In genomic region chr17:24528560-24528918, GRCm38 (mm10) we compare ENCODE assay signal across 9 mouse cellular contexts. TPM values are rescaled to one million over a fixed set of nuclear protein-coding genes. Genes with fewer than 3 reads are reported as not detected.
DNase-seq lines count a peak whose midpoint lies in the region; ATAC-seq and TF ChIP-seq lines count a peak whose summit lies in the region.
"Had no signal": no experiment of that assay in that cellular context is flagged by ENCODE, and none has a peak within 500 bp of the region (broad histone marks: within the 10 kb centered on the region; RNA-seq: fewer than 3 reads in every experiment).

No protein-coding gene starts in this region.

- H3K4me3 ChIP-seq in thymus, adult 2 months (ENCODE audit: control insufficient read depth, insufficient read depth, low read length): peak overlapping the region; percentile 54
- peak overlapping the region; percentile 94 for H3K4me3 ChIP-seq in limb, embryonic 15.5 days

- ATAC-seq in limb, embryonic 15.5 days (ENCODE audit: insufficient number of reproducible peaks, low FRiP score, low TSS enrichment, low read depth): no peak

- no peak overlapping the region; the same call in 1 of the 2 replicates for H3K27ac ChIP-seq in thymus, adult 2 months (ENCODE audit: control insufficient read depth, insufficient read depth, low read length)
- H3K27ac ChIP-seq in limb, embryonic 15.5 days: peak overlapping the region; percentile 81

- no peaks in the 10 kb centered on the region for H3K27me3 ChIP-seq in thymus, adult 2 months (ENCODE audit: control insufficient read depth, insufficient read depth, low read length)
- H3K27me3 ChIP-seq in limb, embryonic 15.5 days: no peaks in the 10 kb centered on the region

- no peaks in the 10 kb centered on the region for H3K36me3 ChIP-seq in thymus, adult 2 months (ENCODE audit: control insufficient read depth, insufficient read depth, low read length)
- H3K36me3 ChIP-seq in limb, embryonic 15.5 days: peaks cover 10% of the 10 kb centered on the region; the same call in 1 of the 2 replicates

- peaks cover 23% of the 10 kb centered on the region for H3K4me1 ChIP-seq in thymus, adult 2 months (replicated peaks; ENCODE audit: control insufficient read depth, insufficient read depth, low read length)
- H3K4me1 ChIP-seq in limb, embryonic 15.5 days: peaks cover 62% of the 10 kb centered on the region

- TF ChIP-seq POLR2A in thymus, adult 2 months (IDR thresholded peaks at IDR 0.05; ENCODE audit: control insufficient read depth, extremely low read depth, insufficient read depth, low read length, poor library complexity): no peak

- no peak for TF ChIP-seq CTCF in thymus, adult 2 months (IDR thresholded peaks at IDR 0.05; ENCODE audit: borderline replicate concordance, control insufficient read depth, extremely low read depth, insufficient read depth, low read length, poor library complexity)

- whole genome bisulfite sequencing in thymus, adult 2 months: under 1% methylated on average over 8 of the region's 8 CpGs
- WGBS in limb, embryonic 15.5 days: under 1% methylated on average over 8 of the region's 8 CpGs

- H3K9me3 ChIP-seq in limb, embryonic 15.5 days: no peaks in the 10 kb centered on the region

- peak; percentile 12 for DNase-seq in embryo, embryonic 10 days (ENCODE audit: low spot score)
- no peak for DNase-seq in embryo, embryonic 10.5 days (ENCODE audit: low spot score)
- DNase-seq in thymus, adult 2 months: no peak
- no peak for DNase-seq in thymus, postnatal 14 days
- DNase-seq in spleen, postnatal 10 days (ENCODE audit: low spot score in 2 of 2): no peak
- no peak for DNase-seq in spleen, postnatal 36 days (ENCODE audit: low spot score in 2 of 2)
- DNase-seq in adrenal gland, postnatal 4 days (ENCODE audit: low spot score in 2 of 2): no peak

- H3K9ac ChIP-seq in limb, embryonic 15.5 days: peak overlapping the region; percentile 55

- H3K4me2 ChIP-seq in limb, embryonic 15.5 days: peak overlapping the region; percentile 64

RNA-seq across cellular contexts. Expression of gene Traf7, which starts 0.8 kb away (rescaled TPM):
- polyA plus RNA-seq in thymus, adult 2 months (2012; rRNA removed): 339 and 362 TPM in 2 replicates
- 89.8 and 104 TPM in 2 replicates for polyA plus RNA-seq in limb, embryonic 15.5 days (2015; fragmentation: Nextera tagmentation; extraction: Ambion mirVana)
- total RNA-seq in adrenal gland, postnatal 4 days (2021): 100 to 1,000 TPM; 137 to 149 TPM

RNA-seq across cellular contexts. Expression of gene Rab26, which starts 5.5 kb away (rescaled TPM):
- 1.6 and 1.9 TPM in 2 replicates for polyA plus RNA-seq in thymus, adult 2 months (2012; rRNA removed)
- polyA plus RNA-seq in limb, embryonic 15.5 days (2015; fragmentation: Nextera tagmentation; extraction: Ambion mirVana): 3.0 and 3.8 TPM in 2 replicates
- 1 to 10 TPM; 1.1 to 1.9 TPM for total RNA-seq in adrenal gland, postnatal 4 days (2021)
- total RNA-seq: hematopoietic stem cell, adult 5-6 weeks had no signal

RNA-seq across cellular contexts. Expression of gene Pkd1, which starts 21.1 kb away (rescaled TPM):
- 85.0 and 92.8 TPM in 2 replicates for polyA plus RNA-seq in thymus, adult 2 months (2012; rRNA removed)
- polyA plus RNA-seq in limb, embryonic 15.5 days (2015; fragmentation: Nextera tagmentation; extraction: Ambion mirVana): 32.1 and 37.9 TPM in 2 replicates
- 10 to 100 TPM; 67.8 to 70.9 TPM for total RNA-seq in adrenal gland, postnatal 4 days (2021)

RNA-seq across cellular contexts. Expression of gene Caskin1, which starts 40.1 kb away (rescaled TPM):
- 0.15 and 0.20 TPM in 2 replicates for polyA plus RNA-seq in thymus, adult 2 months (2012; rRNA removed)
- 2.8 and 3.0 TPM in 2 replicates for polyA plus RNA-seq in limb, embryonic 15.5 days (2015; fragmentation: Nextera tagmentation; extraction: Ambion mirVana)
- total RNA-seq in adrenal gland, postnatal 4 days (2021): 10 to 100 TPM; 62.4 to 65.2 TPM
- total RNA-seq: hematopoietic stem cell, adult 5-6 weeks had no signal

RNA-seq across cellular contexts. Expression of gene Mlst8, which starts 49.7 kb away (rescaled TPM):
- polyA plus RNA-seq in thymus, adult 2 months (2012; rRNA removed): 78.9 and 84.5 TPM in 2 replicates
- polyA plus RNA-seq in limb, embryonic 15.5 days (2015; fragmentation: Nextera tagmentation; extraction: Ambion mirVana): 26.2 and 30.5 TPM in 2 replicates
- total RNA-seq in adrenal gland, postnatal 4 days (2021): 10 to 100 TPM; 28.0 to 30.0 TPM
